Mouse (Mus musculus): ENCODE data around the gene Cpsf7.
A peak's percentile ranks its signal among the peaks of the same experiment; 100 is the strongest.

GRCm38 (mm10) chr19:10555624-10556510, 30.8 kb downstream of the Cpsf7 start, which contains the start of gene Tmem216:
- TF ChIP-seq CTCF (IDR thresholded peaks at IDR 0.05; ENCODE audit: insufficient read depth, low read length) (no peak), POLR2A (IDR thresholded peaks at IDR 0.05; ENCODE audit: borderline replicate concordance, extremely low read depth, low read depth, low read length) (peak; percentile 71; the same call in 1 of the 2 replicates)

Measured in lung, adult 2 months (tissue).